Mouse (Mus musculus) neutrophil, adult 59 days (primary cell): ENCODE data around the gene Eif4enif1. TPM values are rescaled to one million over a fixed set of nuclear protein-coding genes. Genes with fewer than 3 reads are reported as not detected.

Experiments used
- total RNA-seq, 2 experiments: library from RNA; stranded (reverse); gene quantifications; 1 replicate in 1 of 2; 2 replicates in 1 of 2; pipeline ENCODE4 v1.2.4; 2023

Gene Eif4enif1
- 10 to 100 TPM; 70.5 to 72.6 TPM for total RNA-seq

DNA sequence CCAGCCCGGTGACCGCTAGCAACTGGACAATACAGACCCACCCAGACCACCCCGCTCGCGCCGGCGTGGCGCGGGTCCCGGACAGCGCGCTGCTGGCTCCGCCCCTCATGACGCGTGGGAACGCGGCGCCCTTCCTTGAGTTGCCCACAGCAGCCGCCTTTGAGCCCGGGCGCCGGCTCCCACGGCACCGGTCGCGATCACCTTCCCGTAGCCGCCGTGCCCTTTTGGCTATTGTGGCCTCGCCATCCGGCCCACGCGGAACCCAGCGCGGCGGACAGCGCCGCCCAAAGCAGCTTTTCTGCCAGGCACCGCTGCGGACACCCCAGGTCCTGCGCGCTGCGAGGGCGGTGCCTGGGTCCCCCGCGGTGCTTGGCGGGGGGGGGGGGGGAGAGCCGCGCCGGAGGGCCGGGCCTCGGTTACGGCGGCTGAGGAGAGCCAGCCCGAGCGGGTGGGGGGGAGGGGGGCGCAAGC lies at the start of gene Eif4enif1:
Gene Eif4enif1, plus strand, starts transcription at position 162 of the 471 bp plus-strand sequence.

DNA sequence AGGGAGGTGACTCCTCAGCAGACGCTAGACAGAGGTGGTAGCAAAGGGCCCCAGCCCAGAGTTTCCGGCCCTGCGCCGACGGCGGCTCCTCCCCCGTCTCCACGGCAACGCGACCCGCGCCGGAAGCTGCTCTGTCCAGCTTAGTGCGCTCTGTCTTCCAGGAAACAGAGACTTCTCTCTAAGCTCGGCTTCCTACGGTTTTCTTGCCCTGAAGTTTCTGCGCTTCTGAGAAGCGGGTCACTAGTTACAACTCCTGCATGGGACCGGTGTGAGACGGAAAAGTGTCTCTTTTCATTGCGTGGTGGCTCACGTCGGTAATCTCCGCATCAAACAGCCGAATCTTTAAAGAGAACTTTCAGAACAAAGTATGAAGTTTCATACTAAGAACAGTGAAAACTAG lies 8.8 kb upstream of the Eif4enif1 start, which contains the start of gene Sfi1:
Gene Sfi1, minus strand, starts transcription at position 101 of the 400 bp plus-strand sequence.

DNA sequence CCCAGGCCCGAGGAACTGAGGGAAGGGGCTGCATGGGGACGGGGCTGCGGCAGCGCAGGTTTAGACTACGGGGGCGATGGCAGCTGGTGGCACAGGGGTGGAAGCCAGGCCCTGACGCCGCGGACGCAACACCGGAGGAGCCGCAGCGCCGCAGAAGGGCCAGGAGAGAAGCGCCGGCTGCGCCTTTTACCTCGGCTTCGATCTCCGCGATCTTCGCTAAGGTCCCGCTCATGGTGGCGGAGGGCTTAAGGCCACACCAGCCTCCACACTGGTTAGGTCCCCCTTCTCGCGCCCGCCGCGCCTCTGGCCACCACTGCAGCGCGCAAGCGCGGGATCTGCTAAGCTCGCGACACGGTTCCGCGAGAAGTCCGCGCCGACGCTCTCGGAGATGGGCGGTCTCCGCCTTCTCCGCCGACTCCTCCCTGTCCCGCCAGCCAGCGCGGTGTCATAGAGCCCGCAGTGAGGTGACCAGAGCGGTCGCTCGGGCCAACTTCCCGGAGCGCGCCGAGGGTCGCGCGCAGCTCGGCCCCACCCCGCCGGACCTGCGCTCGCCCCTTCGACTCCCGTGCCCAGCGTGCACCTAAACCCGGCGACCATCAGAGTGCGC lies 64.0 kb downstream of the Eif4enif1 start, which contains the start of gene Drg1:
Gene Drg1, minus strand, starts transcription at position 337 of the 607 bp plus-strand sequence.

DNA sequence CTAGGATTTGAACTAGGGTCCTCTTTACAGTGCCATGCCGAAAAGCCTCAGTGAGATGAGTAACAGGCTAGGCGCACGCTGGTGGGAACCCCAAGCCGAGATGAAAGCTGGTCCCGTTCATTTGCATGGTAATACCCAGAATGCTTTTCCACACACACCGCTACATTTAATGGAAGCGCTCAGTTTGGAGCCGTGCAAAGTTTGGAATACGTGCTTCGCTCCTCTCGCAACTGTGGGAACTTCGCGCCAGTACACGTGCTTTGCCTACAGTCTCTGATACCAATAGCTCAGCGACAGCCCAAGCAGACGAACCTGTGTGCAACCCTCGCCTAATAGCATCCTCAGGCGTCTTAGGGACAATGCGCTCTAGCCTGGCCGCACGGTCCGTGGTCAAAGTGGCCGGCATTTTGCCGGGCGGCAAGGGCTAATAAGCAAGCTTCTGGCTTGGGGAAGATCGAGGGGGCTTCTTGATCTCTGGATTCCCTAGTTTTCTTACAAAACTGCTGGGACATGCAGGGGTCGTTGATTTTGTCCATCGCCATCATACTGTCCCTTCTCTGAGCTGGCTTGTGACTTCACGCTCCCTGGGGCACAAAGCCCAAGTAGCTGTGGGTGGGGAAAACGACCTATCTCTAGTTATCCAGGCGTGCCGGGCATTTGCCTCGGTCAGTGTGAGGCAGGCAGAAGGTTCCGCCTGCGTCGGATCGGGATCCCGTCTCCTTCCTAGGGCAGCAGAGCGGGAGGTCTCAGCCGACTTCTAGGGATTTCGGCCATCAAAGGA lies 86.5 kb downstream of the Eif4enif1 start, which contains the start of gene Patz1:
Gene Patz1, plus strand, starts transcription at position 354 of the 781 bp plus-strand sequence.

Other genes with a start within 250 kb of the Eif4enif1 start
- 10 to 100 TPM; 47.7 to 47.8 TPM for gene Sfi1, start 8.9 kb upstream of the Eif4enif1 start, total RNA-seq
- 10 to 100 TPM; 40.9 to 47.8 TPM for gene Drg1, start 64.0 kb downstream of the Eif4enif1 start, total RNA-seq
- gene Patz1, start 86.5 kb downstream of the Eif4enif1 start, total RNA-seq: 10 to 100 TPM; 32.1 to 36.3 TPM
- gene Pik3ip1, start 128.0 kb downstream of the Eif4enif1 start, total RNA-seq: 10 to 100 TPM in 1 of 2 experiments, 1 to 10 TPM in 1; 9.0 to 14.7 TPM
- gene Limk2, start 206.8 kb downstream of the Eif4enif1 start, total RNA-seq: 10 to 100 TPM; 48.5 to 55.9 TPM
- 10 to 100 TPM; 13.9 to 14.4 TPM for gene Rnf185, start 250.0 kb downstream of the Eif4enif1 start, total RNA-seq